Mouse (Mus musculus): ENCODE data around the gene Crabp1. TPM values are rescaled to one million over a fixed set of nuclear protein-coding genes. Genes with fewer than 3 reads are reported as not detected.

The Crabp1 gene
- total RNA-seq (2014; fragmentation: Nextera tagmentation) (not detected in 2 replicates), total RNA-seq (2017) (not detected in 2 replicates), polyA plus RNA-seq (2012) (not detected in 2 replicates)

DNA sequence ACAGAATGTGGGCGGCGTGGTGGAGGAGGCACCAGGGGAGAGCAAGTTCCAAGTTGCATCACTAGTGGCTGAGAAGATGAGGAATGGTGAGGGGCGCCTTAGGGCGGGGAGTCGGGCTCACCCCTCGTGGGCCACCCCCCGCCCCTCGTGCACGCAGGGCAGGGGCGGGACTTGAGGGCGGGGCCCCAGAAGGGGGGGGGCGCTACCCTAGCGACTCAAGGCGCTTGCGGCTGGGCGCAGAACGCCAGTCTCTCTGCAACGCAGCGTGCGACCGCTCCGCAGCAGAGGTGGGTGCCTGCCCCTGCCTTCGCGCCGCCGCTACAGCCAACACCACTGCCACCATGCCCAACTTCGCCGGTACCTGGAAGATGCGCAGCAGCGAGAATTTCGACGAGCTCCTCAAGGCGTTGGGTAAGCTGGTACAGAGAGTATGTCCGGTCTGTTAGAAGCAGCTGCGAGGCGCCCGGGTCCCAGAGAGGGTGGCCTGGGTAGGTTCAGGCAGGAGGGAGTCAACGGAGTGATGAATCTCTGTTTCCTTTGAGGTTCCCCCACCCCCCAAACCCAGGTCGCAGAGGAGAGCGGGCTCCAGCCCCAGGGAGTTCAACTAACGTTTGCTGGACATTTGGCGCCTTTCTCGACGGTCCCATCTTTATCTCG is at the start of gene Crabp1:
TSS of gene Crabp1 (plus strand) at position 188 of the 657 bp plus-strand sequence.
- DNase-seq (ENCODE audit: low spot score) = no peak
- Histone ChIP-seq H3K27me3 (ENCODE audit: insufficient read depth, low read length) (peaks cover 39% of the 10 kb centered on the region), H3K36me3 (replicated peaks) (no peaks in the 10 kb centered on the region), H3K4me3 (ENCODE audit: low read depth, low read length) (no peak within 1 kb of the TSS), H3K9me3 (replicated peaks) (no peaks in the 10 kb centered on the region), H3K4me1 (ENCODE audit: insufficient read depth, low read depth, low read length) (no peaks in the 10 kb centered on the region)
- no peak for ATAC-seq (ENCODE audit: extremely low read depth, insufficient number of reproducible peaks, low FRiP score, poor library complexity, severe bottlenecking)
- no peak for TF ChIP-seq GATA2 (IDR thresholded peaks at IDR 0.05; ENCODE audit: borderline replicate concordance, low read depth, low read length)
- TF ChIP-seq POLR2AphosphoS5 (IDR thresholded peaks at IDR 0.05; ENCODE audit: insufficient replicate concordance, low read depth, low read length) = no peak
- TF ChIP-seq GATA1 (IDR thresholded peaks at IDR 0.05; ENCODE audit: borderline replicate concordance, low read length) = no peak
- no peak for TF ChIP-seq TAL1 (conservative IDR thresholded peaks at IDR 0.05; ENCODE audit: low read depth, low read length)
- TF ChIP-seq CTCF (IDR thresholded peaks at IDR 0.05; ENCODE audit: low read depth, low read length) = no peak

DNA sequence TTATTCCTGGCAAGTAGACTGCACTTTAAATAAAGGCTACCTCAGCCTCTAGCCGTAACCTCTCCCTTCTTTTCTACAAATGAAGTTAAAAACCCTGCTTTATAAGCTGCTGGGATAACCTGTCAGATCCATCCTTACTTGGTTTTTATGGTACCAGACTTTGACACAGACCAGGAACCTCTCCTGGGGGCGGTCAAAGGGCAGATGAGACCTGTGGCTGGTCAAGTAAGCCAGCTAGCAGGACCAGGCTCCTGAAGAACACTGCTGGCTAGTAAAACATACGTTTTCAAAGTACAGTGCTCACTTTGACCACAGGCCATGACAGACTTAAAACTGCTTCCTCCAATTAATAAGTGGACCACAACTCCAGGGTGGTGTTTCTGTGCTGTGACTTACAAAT is 48.8 kb upstream of the Crabp1 start:
- no peak for ATAC-seq (ENCODE audit: extremely low read depth, insufficient number of reproducible peaks, low FRiP score, poor library complexity, severe bottlenecking)
- peaks cover 100% of the 10 kb centered on the region for H3K36me3 ChIP-seq (replicated peaks)
- no peaks in the 10 kb centered on the region for H3K27me3 ChIP-seq (ENCODE audit: insufficient read depth, low read length)
- H3K9me3 ChIP-seq (replicated peaks) = no peaks in the 10 kb centered on the region
- no peak for DNase-seq (ENCODE audit: low spot score)
- TF ChIP-seq GATA2 (IDR thresholded peaks at IDR 0.05; ENCODE audit: borderline replicate concordance, low read depth, low read length) = no peak
- no peak for TF ChIP-seq GATA1 (IDR thresholded peaks at IDR 0.05; ENCODE audit: borderline replicate concordance, low read length)
- TF ChIP-seq CTCF (IDR thresholded peaks at IDR 0.05; ENCODE audit: low read depth, low read length) = no peak
- no peak for TF ChIP-seq POLR2AphosphoS5 (IDR thresholded peaks at IDR 0.05; ENCODE audit: insufficient replicate concordance, low read depth, low read length)
- no peak for TF ChIP-seq TAL1 (conservative IDR thresholded peaks at IDR 0.05; ENCODE audit: low read depth, low read length)
- H3K4me3 ChIP-seq (ENCODE audit: low read depth, low read length) = no peak overlapping the region
- no peaks in the 10 kb centered on the region for H3K4me1 ChIP-seq (ENCODE audit: insufficient read depth, low read depth, low read length)

DNA sequence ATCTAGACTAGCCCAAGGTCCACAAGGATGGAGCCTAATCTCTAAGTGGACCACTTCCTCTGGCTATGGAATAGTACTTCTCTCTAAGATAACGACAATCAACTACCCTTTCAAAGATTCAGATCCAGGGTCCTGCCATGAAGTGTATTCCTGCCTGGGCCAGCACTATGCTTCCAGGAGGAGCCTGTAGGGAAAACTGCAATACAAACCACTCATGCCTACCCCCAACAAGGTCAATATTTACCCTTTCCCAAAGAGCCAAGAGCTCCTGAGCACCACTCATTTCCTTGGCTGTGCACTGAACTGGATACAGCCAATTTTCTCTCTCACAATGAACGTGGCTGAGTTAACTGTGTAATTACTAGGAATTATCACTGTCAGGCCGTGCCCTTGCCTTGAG is 47.0 kb upstream of the Crabp1 start:
- DNase-seq (ENCODE audit: low spot score) = no peak
- no peak for ATAC-seq (ENCODE audit: extremely low read depth, insufficient number of reproducible peaks, low FRiP score, poor library complexity, severe bottlenecking)
- no peak for TF ChIP-seq GATA1 (IDR thresholded peaks at IDR 0.05; ENCODE audit: borderline replicate concordance, low read length)
- TF ChIP-seq GATA2 (IDR thresholded peaks at IDR 0.05; ENCODE audit: borderline replicate concordance, low read depth, low read length) = no peak
- no peak for TF ChIP-seq TAL1 (conservative IDR thresholded peaks at IDR 0.05; ENCODE audit: low read depth, low read length)
- no peak for TF ChIP-seq POLR2AphosphoS5 (IDR thresholded peaks at IDR 0.05; ENCODE audit: insufficient replicate concordance, low read depth, low read length)
- no peak for TF ChIP-seq CTCF (IDR thresholded peaks at IDR 0.05; ENCODE audit: low read depth, low read length)
- peaks cover 95% of the 10 kb centered on the region for H3K36me3 ChIP-seq (replicated peaks)
- H3K4me3 ChIP-seq (ENCODE audit: low read depth, low read length) = no peak overlapping the region
- no peaks in the 10 kb centered on the region for H3K9me3 ChIP-seq (replicated peaks)
- H3K27me3 ChIP-seq (ENCODE audit: insufficient read depth, low read length) = no peaks in the 10 kb centered on the region
- H3K4me1 ChIP-seq (ENCODE audit: insufficient read depth, low read depth, low read length) = no peaks in the 10 kb centered on the region

GRCm38 (mm10) chr9:54722156-54722555 is 42.4 kb upstream of the Crabp1 start:
- no peaks in the 10 kb centered on the region for H3K9me3 ChIP-seq (replicated peaks)
- no peaks in the 10 kb centered on the region for H3K27me3 ChIP-seq (ENCODE audit: insufficient read depth, low read length)
- no peaks in the 10 kb centered on the region; the same call in 1 of the 2 replicates for H3K4me1 ChIP-seq (ENCODE audit: insufficient read depth, low read depth, low read length)
- DNase-seq (ENCODE audit: low spot score) = no peak
- H3K4me3 ChIP-seq (ENCODE audit: low read depth, low read length) = no peak overlapping the region
- no peak for ATAC-seq (ENCODE audit: extremely low read depth, insufficient number of reproducible peaks, low FRiP score, poor library complexity, severe bottlenecking)
- TF ChIP-seq GATA2 (IDR thresholded peaks at IDR 0.05; ENCODE audit: borderline replicate concordance, low read depth, low read length) (no peak), POLR2AphosphoS5 (IDR thresholded peaks at IDR 0.05; ENCODE audit: insufficient replicate concordance, low read depth, low read length) (no peak), CTCF (IDR thresholded peaks at IDR 0.05; ENCODE audit: low read depth, low read length) (no peak), GATA1 (IDR thresholded peaks at IDR 0.05; ENCODE audit: borderline replicate concordance, low read length) (no peak), TAL1 (conservative IDR thresholded peaks at IDR 0.05; ENCODE audit: low read depth, low read length) (no peak)
- peaks cover 95% of the 10 kb centered on the region for H3K36me3 ChIP-seq (replicated peaks)

DNA sequence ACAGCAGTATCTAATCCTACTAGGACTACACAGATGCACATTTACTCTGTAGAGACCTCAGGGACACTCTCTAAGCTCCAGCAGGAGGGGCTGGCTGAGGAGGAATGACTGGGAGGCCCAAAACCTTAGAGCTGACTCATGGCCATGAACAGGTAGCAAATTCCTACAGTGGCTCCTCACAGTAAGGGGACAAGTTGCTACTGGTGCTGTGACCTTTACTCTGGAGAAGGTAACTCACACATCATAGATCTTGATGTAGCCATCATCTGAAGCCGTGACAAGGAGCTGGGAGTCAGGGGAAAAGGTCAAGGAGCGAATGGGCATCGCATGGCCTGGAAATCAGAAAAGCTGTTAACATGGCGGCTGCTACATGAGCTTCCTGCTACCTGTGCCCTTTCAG is 42.0 kb upstream of the Crabp1 start:
- no peak overlapping the region for H3K4me3 ChIP-seq (ENCODE audit: low read depth, low read length)
- no peaks in the 10 kb centered on the region for H3K27me3 ChIP-seq (ENCODE audit: insufficient read depth, low read length)
- H3K4me1 ChIP-seq (ENCODE audit: insufficient read depth, low read depth, low read length) = no peaks in the 10 kb centered on the region; the same call in 1 of the 2 replicates
- TF ChIP-seq POLR2AphosphoS5 (IDR thresholded peaks at IDR 0.05; ENCODE audit: insufficient replicate concordance, low read depth, low read length) (no peak), CTCF (IDR thresholded peaks at IDR 0.05; ENCODE audit: low read depth, low read length) (no peak), TAL1 (conservative IDR thresholded peaks at IDR 0.05; ENCODE audit: low read depth, low read length) (no peak), GATA2 (IDR thresholded peaks at IDR 0.05; ENCODE audit: borderline replicate concordance, low read depth, low read length) (no peak), GATA1 (IDR thresholded peaks at IDR 0.05; ENCODE audit: borderline replicate concordance, low read length) (no peak)
- no peak for ATAC-seq (ENCODE audit: extremely low read depth, insufficient number of reproducible peaks, low FRiP score, poor library complexity, severe bottlenecking)
- DNase-seq (ENCODE audit: low spot score) = no peak
- H3K9me3 ChIP-seq (replicated peaks) = no peaks in the 10 kb centered on the region
- peaks cover 95% of the 10 kb centered on the region for H3K36me3 ChIP-seq (replicated peaks)

GRCm38 (mm10) chr9:54726315-54726714 is 38.2 kb upstream of the Crabp1 start:
- no peak for TF ChIP-seq GATA1 (IDR thresholded peaks at IDR 0.05; ENCODE audit: borderline replicate concordance, low read length)
- TF ChIP-seq GATA2 (IDR thresholded peaks at IDR 0.05; ENCODE audit: borderline replicate concordance, low read depth, low read length) = no peak
- TF ChIP-seq POLR2AphosphoS5 (IDR thresholded peaks at IDR 0.05; ENCODE audit: insufficient replicate concordance, low read depth, low read length) = no peak
- TF ChIP-seq CTCF (IDR thresholded peaks at IDR 0.05; ENCODE audit: low read depth, low read length) = no peak
- no peak for TF ChIP-seq TAL1 (conservative IDR thresholded peaks at IDR 0.05; ENCODE audit: low read depth, low read length)
- H3K4me3 ChIP-seq (ENCODE audit: low read depth, low read length) = no peak overlapping the region
- no peaks in the 10 kb centered on the region for H3K9me3 ChIP-seq (replicated peaks)
- DNase-seq (ENCODE audit: low spot score) (no peak), ATAC-seq (ENCODE audit: extremely low read depth, insufficient number of reproducible peaks, low FRiP score, poor library complexity, severe bottlenecking) (no peak)
- H3K4me1 ChIP-seq (ENCODE audit: insufficient read depth, low read depth, low read length) = peaks cover 2% of the 10 kb centered on the region; the same call in 1 of the 2 replicates
- peaks cover 98% of the 10 kb centered on the region for H3K36me3 ChIP-seq (replicated peaks)
- no peaks in the 10 kb centered on the region for H3K27me3 ChIP-seq (ENCODE audit: insufficient read depth, low read length)

All from G1E (cell line).